Mouse (Mus musculus): ENCODE data around the gene Sort1.

DNA sequence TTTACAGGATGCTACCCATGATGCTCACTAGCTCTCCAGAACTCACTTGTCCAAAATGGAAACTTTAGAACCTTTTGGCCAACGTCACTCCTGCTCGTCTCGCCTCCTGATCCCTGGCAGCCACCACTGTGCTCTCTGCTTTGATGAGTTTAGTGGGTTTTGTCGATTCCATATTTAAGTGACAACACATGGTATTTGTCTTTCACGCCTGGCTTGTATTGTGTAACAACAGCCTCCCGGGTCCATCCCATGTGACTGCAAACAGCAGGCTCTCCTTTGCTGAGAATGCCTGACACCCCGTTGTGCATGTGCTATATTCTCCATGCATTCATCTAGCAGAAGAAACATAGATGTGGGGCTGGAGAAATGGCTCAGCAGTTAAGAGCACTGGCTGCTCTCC, 58.3 kb downstream of the Sort1 start:
- TF ChIP-seq CTCF (IDR thresholded peaks at IDR 0.05; ENCODE audit: borderline replicate concordance, control insufficient read depth, extremely low read depth, insufficient read depth, low read length, poor library complexity) (no peak), POLR2A (IDR thresholded peaks at IDR 0.05; ENCODE audit: control insufficient read depth, extremely low read depth, insufficient read depth, low read length, poor library complexity) (no peak)

Measured in thymus, adult 2 months (tissue).